Mouse (Mus musculus) midbrain, embryonic 16.5 days (tissue): Measurements from ENCODE around the gene Pmf1. TPM values are rescaled to one million over a fixed set of nuclear protein-coding genes. Genes with fewer than 3 reads are reported as not detected.
"Not testable (repeated sequence)": the region's sequence is repeated elsewhere in the genome, so short reads cannot be mapped to it uniquely, and the experiment has no call there.

Source experiments
- ATAC-seq: fragments of 200-750 bp; cut with Nextera tagmentation; 2 replicates; pipeline ENCODE4 v1.8.0; 2017; ENCODE audit warnings: moderate TSS enrichment
- H3K27ac ChIP-seq: fragments of 300-500 bp; sonication (generic); 2 replicates; pipeline ENCODE4 v1.5.1; 2014; ENCODE audit warnings: mild to moderate bottlenecking, low read length, mixed read lengths
- H3K27me3 ChIP-seq: fragments of 300-500 bp; sonication (generic); 2 replicates; pipeline ENCODE4 v1.6.1; 2014; ENCODE audit warnings: low read depth, low read length, mixed read lengths; ENCODE audit not compliant: control insufficient read depth, insufficient read depth
- H3K36me3 ChIP-seq: fragments of 300-500 bp; sonication (generic); 2 replicates; pipeline ENCODE4 v1.6.1; 2014; ENCODE audit warnings: mild to moderate bottlenecking, low read length, moderate library complexity, mixed read lengths; ENCODE audit not compliant: control insufficient read depth, insufficient read depth
- H3K4me1 ChIP-seq: fragments of 300-500 bp; sonication (generic); 2 replicates; pipeline ENCODE4 v1.6.1; 2014; ENCODE audit warnings: mild to moderate bottlenecking, low read length, mixed read lengths; ENCODE audit not compliant: control insufficient read depth, insufficient read depth
- H3K4me2 ChIP-seq: fragments of 300-500 bp; sonication (generic); 2 replicates; pipeline ENCODE4 v1.6.1; 2014; ENCODE audit warnings: mild to moderate bottlenecking, low read length, mixed read lengths
- H3K4me3 ChIP-seq: fragments of 300-500 bp; sonication (generic); 2 replicates; pipeline ENCODE4 v1.5.1; 2014; ENCODE audit warnings: low read depth, mild to moderate bottlenecking, low read length, moderate library complexity, mixed read lengths
- H3K9ac ChIP-seq: fragments of 300-500 bp; sonication (generic); 2 replicates; pipeline ENCODE4 v1.6.1; 2014; ENCODE audit warnings: low read depth, low read length, mixed read lengths
- H3K9me3 ChIP-seq: fragments of 300-500 bp; sonication (generic); replicated peaks from 2 replicates; pipeline ENCODE4 v1.6.1; 2014; ENCODE audit warnings: mild to moderate bottlenecking, low read length, mixed read lengths; ENCODE audit not compliant: control insufficient read depth, poor library complexity, severe bottlenecking
- WGBS: fragments of 180-500 bp; shearing (Covaris S2); extraction: QIAGEN DNeasy Blood & Tissue Kit; methylation state at CpG from one replicate; pipeline ENCODE4 v1.1.7; 2014; 5-methylcytosine and 5-hydroxymethylcytosine counted together
- polyA plus RNA-seq: library from polyadenylated mRNA; unstranded; fragments of >200 nt; fragmentation: Nextera tagmentation; extraction: Ambion mirVana; gene quantifications from 2 replicates; pipeline ENCODE4 v1.2.1, GENCODE M21; 2015

Pmf1 gene
- polyA plus RNA-seq, 1 experiment from 2014 or later, result 19.2 TPM

DNA sequence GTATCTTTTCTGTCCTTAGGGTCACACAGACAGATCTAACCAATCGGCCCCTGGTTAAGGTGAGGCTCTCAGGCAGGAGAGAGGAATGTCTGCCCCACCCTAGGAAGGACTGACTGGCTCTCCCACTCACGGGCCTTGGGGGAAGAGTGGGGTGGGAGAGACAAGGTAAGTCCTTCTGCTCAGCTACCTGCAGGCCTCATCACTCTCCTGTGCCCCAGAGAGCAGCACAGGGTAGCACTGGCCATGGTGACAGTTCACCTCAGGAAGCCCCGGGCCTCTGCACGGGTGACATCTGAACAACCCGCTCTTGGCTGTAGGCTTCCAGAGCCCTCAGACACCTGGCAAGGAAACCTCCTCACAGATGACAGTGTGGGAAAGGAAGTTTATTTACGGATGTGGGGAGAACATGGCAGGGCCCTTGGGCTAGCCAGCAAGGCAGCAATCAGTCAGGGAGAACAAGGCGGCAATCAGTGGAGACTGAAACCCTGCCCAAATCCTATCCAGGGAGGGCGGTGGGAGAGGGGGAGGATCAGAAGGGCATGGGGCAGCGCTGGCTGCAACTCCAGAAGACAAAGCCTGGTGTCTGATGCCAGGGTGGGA lies 16.3 kb downstream of the Pmf1 start:
- Histone ChIP-seq H3K36me3 (no peaks in the 10 kb centered on the region), H3K27me3 (no peaks in the 10 kb centered on the region), H3K9me3 (no peaks in the 10 kb centered on the region), H3K27ac (no peak overlapping the region), H3K9ac (no peak overlapping the region), H3K4me3 (no peak overlapping the region), H3K4me1 (no peaks in the 10 kb centered on the region), H3K4me2 (no peak overlapping the region)
- 87% methylated on average over 9 of the region's 9 CpGs for WGBS
- ATAC-seq, result no peak

DNA sequence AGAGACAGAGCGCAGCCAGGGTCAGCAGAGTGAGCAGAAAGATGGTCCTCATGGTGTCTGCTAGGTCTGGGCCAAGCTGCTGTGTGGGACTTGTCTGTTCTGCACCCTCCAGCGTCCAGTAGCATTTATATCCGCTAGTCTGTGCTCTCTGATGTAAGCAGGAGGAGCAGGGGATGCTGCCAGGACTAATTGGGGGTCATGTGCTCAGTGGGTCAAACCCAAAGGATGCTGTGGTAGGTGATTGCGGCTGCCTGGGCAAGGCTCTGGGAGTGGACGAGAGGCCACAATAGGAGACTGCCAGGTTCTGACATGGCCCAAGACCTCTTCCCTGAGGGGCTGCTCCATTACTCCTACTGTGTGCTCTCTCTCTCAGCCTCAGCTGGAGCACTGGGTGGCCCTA lies 25.8 kb downstream of the Pmf1 start, which contains the start of gene Bglap:
TSS of gene Bglap (minus strand) at position 101 of the 400 bp plus-strand sequence.
- ATAC-seq, result no peak
- H3K36me3 ChIP-seq, result no peaks in the 10 kb centered on the region
- no peaks in the 10 kb centered on the region for H3K9me3 ChIP-seq

DNA sequence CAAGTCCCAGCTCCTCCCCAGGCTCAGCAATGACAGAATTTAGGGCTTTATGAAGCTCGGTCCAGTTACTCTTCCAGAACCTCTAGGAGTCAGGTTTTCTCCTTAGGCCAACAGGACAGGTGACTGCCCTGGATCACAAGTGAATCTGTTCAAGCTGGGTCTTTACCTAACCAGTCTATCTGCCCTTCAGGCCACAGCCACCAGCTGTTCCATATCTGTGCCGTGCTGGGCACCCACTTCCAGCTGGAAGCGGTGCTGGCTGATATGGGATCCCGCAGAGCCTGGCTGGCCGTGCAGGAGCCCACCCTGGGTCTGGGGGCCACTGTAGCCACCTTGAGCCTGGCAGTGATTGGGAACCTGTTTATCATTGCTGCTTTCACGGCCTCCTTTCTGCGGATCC lies 27.7 kb downstream of the Pmf1 start:
- WGBS, result 20% methylated on average over 1 of the region's 7 CpGs
- H3K4me3 ChIP-seq, result not testable (repeated sequence)

More for the DNA sequence above, 25.8 kb downstream of the Pmf1 start, which contains the start of gene Bglap:
- 78% methylated on average over 5 of the region's 5 CpGs for WGBS
- Histone ChIP-seq H3K4me3 (no peak within 1 kb of the TSS), H3K4me2 (no peak within 1 kb of the TSS), H3K9ac (no peak within 1 kb of the TSS), H3K4me1 (no peaks in the 10 kb centered on the region), H3K27me3 (no peaks in the 10 kb centered on the region), H3K27ac (no peak within 1 kb of the TSS)

DNA sequence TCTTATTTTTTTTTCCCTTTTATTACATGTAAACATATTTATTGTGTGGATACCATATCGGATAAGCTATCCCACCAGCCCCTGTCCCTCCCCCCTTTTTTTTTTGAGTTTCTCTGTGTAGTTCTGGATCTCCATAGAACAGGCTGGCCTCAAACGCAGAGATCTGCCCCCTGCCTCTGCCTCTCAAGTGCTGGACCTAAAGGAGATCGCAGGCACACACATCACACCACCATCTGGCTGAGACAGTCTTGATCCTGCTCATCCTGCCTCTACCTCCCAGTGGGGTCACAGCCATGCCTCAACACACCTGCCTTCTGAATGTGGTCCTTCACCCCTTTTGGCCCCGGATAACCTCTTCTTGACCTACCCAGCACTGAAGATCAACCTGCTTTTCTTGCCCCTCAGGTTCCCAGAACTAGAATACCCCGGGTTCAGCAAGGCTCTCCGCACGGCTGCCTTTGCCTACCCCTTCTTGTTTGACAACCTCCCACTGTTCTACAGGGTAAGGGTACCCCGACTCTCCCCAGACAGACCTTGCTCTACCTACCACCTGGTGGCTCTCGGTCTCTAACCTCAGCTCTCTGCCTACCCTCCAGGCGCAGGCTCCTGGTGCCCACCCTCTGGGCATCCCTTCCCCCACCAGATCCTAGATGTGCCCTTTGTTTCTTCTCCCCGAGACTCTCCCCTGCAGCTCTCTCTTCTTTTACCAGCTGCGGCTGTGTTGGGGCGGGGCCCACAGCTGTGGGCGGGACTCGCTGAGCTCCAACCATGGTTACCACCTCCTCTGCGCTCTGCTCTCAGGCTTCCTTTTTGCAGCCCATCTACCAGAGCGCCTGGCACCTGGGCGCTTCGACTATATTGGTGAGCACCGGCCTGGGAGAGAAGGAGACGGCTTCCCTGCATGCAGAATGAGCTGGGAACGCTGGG lies 28.5 kb downstream of the Pmf1 start:
- peak; percentile 85 for ATAC-seq

More for the DNA sequence above, 27.7 kb downstream of the Pmf1 start:
- peak; percentile 47 for ATAC-seq
- H3K9ac ChIP-seq, H3K27ac ChIP-seq, H3K36me3 ChIP-seq, H3K27me3 ChIP-seq, H3K4me1 ChIP-seq, H3K9me3 ChIP-seq, H3K4me2 ChIP-seq: not testable (repeated sequence)

DNA sequence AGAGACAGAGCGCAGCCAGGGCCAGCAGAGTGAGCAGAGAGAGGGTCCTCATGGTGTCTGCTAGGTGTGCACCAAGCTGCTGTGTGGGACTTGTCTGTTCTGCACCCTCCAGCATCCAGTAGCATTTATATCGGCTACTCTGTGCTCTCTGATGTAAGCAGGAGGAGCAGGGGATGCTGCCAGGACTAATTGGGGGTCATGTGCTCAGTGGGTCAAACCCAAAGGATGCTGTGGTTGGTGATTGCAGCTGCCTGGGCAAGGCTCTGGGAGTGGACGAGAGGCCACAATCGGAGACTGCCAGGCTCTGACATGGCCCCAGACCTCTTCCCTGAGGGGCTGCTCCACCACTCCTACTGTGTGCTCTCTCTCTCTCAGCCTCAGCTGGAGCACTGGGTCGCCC lies 31.5 kb downstream of the Pmf1 start, which contains the start of gene Bglap2:
TSS of gene Bglap2 (minus strand) at position 101 of the 400 bp plus-strand sequence.
- ATAC-seq, H3K4me3 ChIP-seq, H3K9me3 ChIP-seq, H3K27me3 ChIP-seq, H3K9ac ChIP-seq, H3K36me3 ChIP-seq, H3K4me2 ChIP-seq, H3K4me1 ChIP-seq, H3K27ac ChIP-seq: not testable (repeated sequence)
- 71% methylated on average over 4 of the region's 5 CpGs for WGBS

More for the DNA sequence above, 28.5 kb downstream of the Pmf1 start:
- 4% methylated on average over 18 of the region's 22 CpGs for WGBS
- H3K36me3 ChIP-seq, H3K27ac ChIP-seq, H3K27me3 ChIP-seq, H3K4me1 ChIP-seq, H3K9me3 ChIP-seq: not testable (repeated sequence)
- H3K4me3 ChIP-seq, result peak overlapping the region; percentile 18
- H3K4me2 ChIP-seq, result peak overlapping the region; percentile 48
- peak overlapping the region; percentile 40; the same call in 1 of the 2 replicates for H3K9ac ChIP-seq

DNA sequence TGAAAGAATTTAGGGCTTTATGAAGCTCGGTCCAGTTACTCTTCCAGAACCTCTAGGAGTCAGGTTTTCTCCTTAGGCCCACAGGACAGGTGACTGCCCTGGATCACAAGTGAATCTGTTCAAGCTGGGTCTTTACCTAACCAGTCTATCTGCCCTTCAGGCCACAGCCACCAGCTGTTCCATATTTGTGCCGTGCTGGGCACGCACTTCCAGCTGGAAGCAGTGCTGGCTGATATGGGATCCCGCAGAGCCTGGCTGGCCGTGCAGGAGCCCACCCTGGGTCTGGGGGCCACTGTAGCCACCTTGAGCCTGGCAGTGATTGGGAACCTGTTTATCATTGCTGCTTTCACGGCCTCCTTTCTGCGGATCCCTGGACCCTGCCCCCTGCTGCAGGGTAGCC lies 33.5 kb downstream of the Pmf1 start:
- 38% methylated on average over 5 of the region's 7 CpGs for WGBS
- not testable (repeated sequence) for H3K4me1 ChIP-seq, H3K27me3 ChIP-seq, H3K36me3 ChIP-seq, H3K9me3 ChIP-seq, H3K4me2 ChIP-seq, H3K4me3 ChIP-seq, H3K27ac ChIP-seq, H3K9ac ChIP-seq
- ATAC-seq, result 0 out of 2 replicates have a peak, but pooled peaks have one; percentile 39

DNA sequence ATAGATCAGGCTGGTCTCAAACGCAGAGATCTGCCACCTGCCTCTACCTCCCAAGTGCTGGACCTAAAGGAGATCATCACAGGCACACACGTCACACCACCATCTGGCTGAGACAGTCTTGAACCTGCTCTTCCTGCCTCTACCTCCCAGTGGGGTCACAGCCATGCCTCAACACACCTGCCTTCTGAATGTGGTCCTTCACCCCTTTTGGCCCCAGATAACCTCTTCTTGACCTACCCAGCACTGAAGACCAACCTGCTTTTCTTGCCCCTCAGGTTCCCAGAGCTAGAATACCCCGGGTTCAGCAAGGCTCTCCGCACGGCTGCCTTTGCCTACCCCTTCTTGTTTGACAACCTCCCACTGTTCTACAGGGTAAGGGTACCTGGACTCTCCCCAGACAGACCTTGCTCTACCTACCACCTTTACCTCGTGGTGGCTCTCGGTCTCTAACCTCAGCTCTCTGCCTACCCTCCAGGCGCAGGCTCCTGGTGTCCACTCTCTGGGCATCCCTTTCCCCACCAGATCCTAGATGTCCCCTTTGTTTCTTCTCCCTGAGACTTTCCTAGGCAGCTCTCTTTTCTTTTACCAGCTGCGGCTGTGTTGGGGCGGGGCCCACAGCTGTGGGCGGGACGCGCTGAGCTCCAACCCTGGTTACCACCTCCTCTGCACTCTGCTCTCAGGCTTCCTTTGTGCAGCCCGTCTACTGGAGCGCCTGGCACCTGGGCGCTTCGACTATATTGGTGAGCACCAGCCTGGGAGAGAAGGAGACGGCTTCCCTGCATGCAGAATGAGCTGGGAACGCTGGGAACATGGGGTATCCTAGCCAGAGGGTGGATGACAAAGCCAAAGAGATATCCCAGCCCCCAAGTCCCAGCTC lies 34.1 kb downstream of the Pmf1 start:
- peak; percentile 87 for ATAC-seq
- H3K4me1 ChIP-seq, H3K36me3 ChIP-seq, H3K4me3 ChIP-seq, H3K27ac ChIP-seq, H3K27me3 ChIP-seq, H3K9me3 ChIP-seq: not testable (repeated sequence)
- 15% methylated on average over 18 of the region's 19 CpGs for WGBS
- peak overlapping the region; percentile 28; the same call in 1 of the 2 replicates for H3K4me2 ChIP-seq
- H3K9ac ChIP-seq, result peak overlapping the region; percentile 30; the same call in 1 of the 2 replicates

DNA sequence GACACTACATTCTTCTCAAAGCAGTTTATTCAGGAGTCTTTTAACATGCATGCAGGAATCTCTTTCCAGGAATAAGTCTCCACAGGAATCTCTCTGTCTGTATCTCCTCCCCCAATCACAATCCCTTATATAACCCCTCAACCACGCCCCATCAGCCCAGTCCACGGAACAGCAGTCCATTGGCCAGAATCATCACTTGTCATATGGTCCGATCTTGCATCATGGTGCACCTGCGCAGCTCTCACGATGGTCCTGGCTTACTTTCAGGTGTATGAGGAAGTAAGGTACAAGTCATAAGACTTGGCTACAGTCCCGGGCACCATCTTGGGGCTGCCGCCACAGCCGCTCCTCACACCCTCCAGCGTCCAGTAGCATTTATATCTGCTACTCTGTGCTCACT lies 37.5 kb downstream of the Pmf1 start, which contains the start of gene Bglap3:
TSS of gene Bglap3 (minus strand) at position 101 of the 400 bp plus-strand sequence.
- ATAC-seq, H3K27me3 ChIP-seq, H3K27ac ChIP-seq, H3K4me3 ChIP-seq, H3K36me3 ChIP-seq, H3K9ac ChIP-seq, H3K4me1 ChIP-seq, H3K9me3 ChIP-seq, H3K4me2 ChIP-seq: not testable (repeated sequence)
- WGBS, result 94% methylated on average over 9 of the region's 9 CpGs
